Mouse (Mus musculus): ENCODE measurements around the gene H2-DMb1. TPM values are rescaled to one million over a fixed set of nuclear protein-coding genes. Genes with fewer than 3 reads are reported as not detected.

H2-DMb1 gene
- 0.27 TPM for polyA plus RNA-seq (2017; shearing (Covaris generic))

GRCm38 (mm10) chr17:34152923-34153322 lies at the start of gene H2-DMb1:
Gene H2-DMb1, plus strand, starts transcription at chr17:34153072.

GRCm38 (mm10) chr17:34119249-34120179 lies 33.4 kb upstream of the H2-DMb1 start, which contains the start of gene H2-DMa:
Gene H2-DMa, plus strand, starts transcription at chr17:34119541.

GRCm38 (mm10) chr17:34122188-34122984 lies 30.5 kb upstream of the H2-DMb1 start, which contains the start of gene Brd2:
Gene Brd2, minus strand, starts transcription at chr17:34122634.

GRCm38 (mm10) chr17:34143033-34143432 lies 9.8 kb upstream of the H2-DMb1 start, which contains the start of gene H2-DMb2:
Gene H2-DMb2, plus strand, starts transcription at chr17:34143307.

GRCm38 (mm10) chr17:34187261-34187916 lies 34.5 kb downstream of the H2-DMb1 start, which contains the start of the genes Tap1 and Psmb9:
Gene Tap1, plus strand, starts transcription at chr17:34187553.
Gene Psmb9, minus strand, starts transcription at chr17:34187764.

GRCm38 (mm10) chr17:34196941-34197894 lies 44.3 kb downstream of the H2-DMb1 start, which contains the start of gene Psmb8:
Gene Psmb8, plus strand, starts transcription at chr17:34197721.

GRCm38 (mm10) chr17:34203444-34203843 lies 50.6 kb downstream of the H2-DMb1 start, which contains the start of gene Tap2:
Gene Tap2, plus strand, starts transcription at chr17:34203527.

Other genes starting within 250 kb of the H2-DMb1 start
- 3.7 TPM for gene Platr17, start 247.9 kb upstream of the H2-DMb1 start, polyA plus RNA-seq (2017; shearing (Covaris generic))
- 105 TPM for gene Daxx, start 243.7 kb upstream of the H2-DMb1 start, polyA plus RNA-seq (2017; shearing (Covaris generic))
- gene Tapbp, start 237.2 kb upstream of the H2-DMb1 start, polyA plus RNA-seq (2017; shearing (Covaris generic)), result 322 TPM
- 17.5 TPM for gene Zbtb22, start 237.2 kb upstream of the H2-DMb1 start, polyA plus RNA-seq (2017; shearing (Covaris generic))
- gene Rgl2, start 223.5 kb upstream of the H2-DMb1 start, polyA plus RNA-seq (2017; shearing (Covaris generic)), result 145 TPM
- 100 TPM for gene Pfdn6, start 212.7 kb upstream of the H2-DMb1 start, polyA plus RNA-seq (2017; shearing (Covaris generic))
- gene Wdr46, start 212.4 kb upstream of the H2-DMb1 start, polyA plus RNA-seq (2017; shearing (Covaris generic)), result 60.9 TPM
- gene B3galt4, start 201.6 kb upstream of the H2-DMb1 start, polyA plus RNA-seq (2017; shearing (Covaris generic)), result 27.2 TPM
- 53.7 TPM for gene Vps52, start 197.3 kb upstream of the H2-DMb1 start, polyA plus RNA-seq (2017; shearing (Covaris generic))
- gene Rps18, start 197.1 kb upstream of the H2-DMb1 start, polyA plus RNA-seq (2017; shearing (Covaris generic)), result 3,154 TPM
- gene H2-K1, start 152.7 kb upstream of the H2-DMb1 start, polyA plus RNA-seq (2017; shearing (Covaris generic)), result 11,864 TPM
- 36.4 TPM for gene Ring1, start 128.4 kb upstream of the H2-DMb1 start, polyA plus RNA-seq (2017; shearing (Covaris generic))
- 306 TPM for gene H2-Ke6, start 125.0 kb upstream of the H2-DMb1 start, polyA plus RNA-seq (2017; shearing (Covaris generic))
- gene Slc39a7, start 121.4 kb upstream of the H2-DMb1 start, polyA plus RNA-seq (2017; shearing (Covaris generic)), result 136 TPM
- gene Rxrb, start 121.3 kb upstream of the H2-DMb1 start, polyA plus RNA-seq (2017; shearing (Covaris generic)), result 128 TPM
- gene Col11a2, start 113.6 kb upstream of the H2-DMb1 start, polyA plus RNA-seq (2017; shearing (Covaris generic)), result 4.4 TPM
- gene H2-Oa, start 60.7 kb upstream of the H2-DMb1 start, polyA plus RNA-seq (2017; shearing (Covaris generic)), result 5.4 TPM
- gene H2-DMa, start 33.5 kb upstream of the H2-DMb1 start, polyA plus RNA-seq (2017; shearing (Covaris generic)), result 32.5 TPM
- 299 TPM for gene Brd2, start 30.4 kb upstream of the H2-DMb1 start, polyA plus RNA-seq (2017; shearing (Covaris generic))
- gene H2-DMb2, start 9.8 kb upstream of the H2-DMb1 start, polyA plus RNA-seq (2017; shearing (Covaris generic)), result 0.63 TPM
- 226 TPM for gene Tap1, start 34.5 kb downstream of the H2-DMb1 start, polyA plus RNA-seq (2017; shearing (Covaris generic))
- gene Psmb9, start 34.7 kb downstream of the H2-DMb1 start, polyA plus RNA-seq (2017; shearing (Covaris generic)), result 228 TPM
- 425 TPM for gene Psmb8, start 44.6 kb downstream of the H2-DMb1 start, polyA plus RNA-seq (2017; shearing (Covaris generic))
- gene Tap2, start 50.5 kb downstream of the H2-DMb1 start, polyA plus RNA-seq (2017; shearing (Covaris generic)), result 231 TPM
- gene H2-Ob, start 85.8 kb downstream of the H2-DMb1 start, polyA plus RNA-seq (2017; shearing (Covaris generic)), result 102 TPM
- gene H2-Ab1, start 104.6 kb downstream of the H2-DMb1 start, polyA plus RNA-seq (2017; shearing (Covaris generic)), result 0.95 TPM
- 0.58 TPM for gene H2-Aa, start 134.8 kb downstream of the H2-DMb1 start, polyA plus RNA-seq (2017; shearing (Covaris generic))
- gene H2-Eb1, start 152.8 kb downstream of the H2-DMb1 start, polyA plus RNA-seq (2017; shearing (Covaris generic)), result 0.21 TPM
- not detected for gene H2-Eb2, start 172.6 kb downstream of the H2-DMb1 start, polyA plus RNA-seq (2017; shearing (Covaris generic))
- gene Btnl2, start 201.8 kb downstream of the H2-DMb1 start, polyA plus RNA-seq (2017; shearing (Covaris generic)), result 0.85 TPM
- not detected for gene Btnl1, start 224.1 kb downstream of the H2-DMb1 start, polyA plus RNA-seq (2017; shearing (Covaris generic))
- not detected for gene BC051142, start 245.7 kb downstream of the H2-DMb1 start, polyA plus RNA-seq (2017; shearing (Covaris generic))